Mouse (Mus musculus): ENCODE measurements around the gene Galm. TPM values are rescaled to one million over a fixed set of nuclear protein-coding genes. Genes with fewer than 3 reads are reported as not detected.
"Not testable (repeated sequence)": the region's sequence is repeated elsewhere in the genome, so short reads cannot be mapped to it uniquely, and the experiment has no call there.

Gene Galm
- total RNA-seq, 2 experiments from 2014 or later: 3.2 to 6.1 TPM

DNA sequence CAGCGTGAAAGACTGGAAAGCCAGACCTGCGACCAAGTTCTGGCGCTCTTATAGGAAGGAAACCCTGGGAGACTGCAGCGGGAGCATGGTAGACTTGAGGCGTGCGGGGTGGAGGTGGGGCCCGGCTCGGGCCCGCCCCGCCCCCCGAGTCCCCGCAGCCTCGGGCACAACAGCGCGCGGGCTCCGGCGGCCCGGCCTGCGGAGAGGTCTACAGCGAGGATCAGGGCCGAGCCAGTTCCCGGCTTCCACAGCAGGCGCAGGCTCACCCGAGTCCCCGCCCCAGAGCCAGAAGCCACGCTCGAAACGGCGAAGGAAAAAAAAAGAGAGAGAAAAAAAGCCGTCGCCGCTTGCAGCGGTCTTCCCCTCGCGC is 79.0 kb downstream of the Galm start:
- DNase-seq (ENCODE audit: low spot score in 2 of 2): peak in 1 of 2 experiments; percentile 53

DNA sequence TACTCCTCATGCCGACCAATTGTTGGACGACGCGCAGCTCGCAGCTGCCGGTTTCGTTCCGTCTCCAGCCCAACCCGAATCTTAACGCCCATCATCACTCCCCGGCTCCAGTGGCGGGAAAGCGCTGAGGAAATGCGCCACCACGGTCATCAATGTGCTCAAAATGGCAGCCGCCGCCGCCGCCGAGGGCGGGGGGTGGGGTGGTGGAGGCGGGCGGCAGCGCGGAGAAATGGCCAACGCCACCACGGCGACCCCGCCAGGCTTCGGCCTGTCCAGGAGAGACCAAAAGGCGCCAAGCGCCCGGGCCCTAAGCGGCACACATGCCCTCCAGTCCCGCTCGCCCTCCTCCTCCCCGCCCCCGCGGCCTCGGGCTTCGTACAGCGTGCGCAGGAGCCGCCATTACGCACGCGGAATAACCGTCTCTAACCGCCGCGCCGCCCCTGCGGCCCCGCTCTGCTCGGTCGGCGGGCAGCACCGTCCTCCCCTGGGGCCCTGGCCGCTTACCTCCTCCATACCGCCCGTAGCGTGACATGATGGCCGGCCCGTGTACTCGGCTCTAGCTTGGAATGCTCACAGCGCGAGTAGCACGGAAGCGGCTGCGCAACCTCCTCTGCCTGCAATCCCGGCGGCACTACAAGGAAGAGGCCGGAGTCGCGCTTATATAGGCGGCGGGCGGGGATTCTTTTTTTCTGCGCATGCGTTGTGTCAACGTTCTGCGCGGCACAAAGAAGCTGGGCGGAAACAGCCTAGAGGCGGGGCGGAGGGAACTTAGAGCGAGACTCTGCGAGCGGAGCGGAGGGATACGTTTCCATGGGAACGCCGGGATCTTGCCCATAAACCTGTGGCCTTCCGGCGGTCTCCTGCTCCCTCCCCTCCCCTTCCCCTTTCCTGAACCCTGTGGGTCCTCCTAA is 79.7 kb downstream of the Galm start, which contains the start of the genes Srsf7 and Ttc39d:
Gene Srsf7, minus strand, starts transcription at position 637 of the 911 bp plus-strand sequence.
Gene Ttc39d, plus strand, starts transcription at position 790 of the 911 bp plus-strand sequence.
- DNase-seq (ENCODE audit: low spot score in 2 of 2): peak; percentile 97 to 99

DNA sequence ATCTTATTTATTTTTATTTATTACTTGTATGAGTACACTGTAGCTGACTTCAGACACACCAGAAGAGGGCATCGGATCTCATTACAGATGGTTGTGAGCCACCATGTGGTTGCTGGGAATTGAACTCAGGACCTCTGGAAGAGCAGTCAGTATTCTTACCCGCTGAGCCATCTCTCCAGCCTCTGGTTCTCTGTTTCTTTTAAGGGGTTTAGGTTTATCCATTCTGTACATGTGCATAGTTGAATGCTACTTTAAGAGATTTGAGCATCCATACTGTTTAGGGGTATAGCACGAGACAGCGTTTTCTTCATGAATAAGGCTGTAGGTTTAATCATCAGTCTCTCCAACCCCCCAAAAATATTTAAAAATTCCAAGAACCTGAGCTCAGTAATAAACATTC is 86.7 kb downstream of the Galm start:
- DNase-seq (ENCODE audit: low spot score in 2 of 2): not testable (repeated sequence)

DNA sequence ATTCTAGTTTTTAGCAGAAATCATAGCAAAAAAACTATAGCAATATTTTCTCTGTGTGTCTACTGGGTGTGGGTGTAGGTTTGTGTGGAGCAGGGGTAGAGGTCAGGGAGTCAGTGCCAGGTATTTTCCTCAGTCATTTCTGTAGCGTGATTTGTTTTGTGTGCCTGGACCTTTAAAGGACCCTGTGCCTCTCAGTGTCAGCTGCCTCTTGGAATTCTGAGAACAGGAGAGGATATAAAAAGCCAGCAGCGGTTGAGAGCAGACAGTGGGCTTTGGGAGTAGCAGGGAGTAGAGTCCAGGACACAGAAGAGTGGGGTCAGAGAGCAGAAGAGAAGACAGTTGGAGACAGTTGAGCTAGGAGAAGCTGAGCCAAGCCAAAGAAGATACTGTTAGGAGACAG is 92.9 kb downstream of the Galm start:
- no peak for DNase-seq (ENCODE audit: low spot score in 2 of 2)

DNA sequence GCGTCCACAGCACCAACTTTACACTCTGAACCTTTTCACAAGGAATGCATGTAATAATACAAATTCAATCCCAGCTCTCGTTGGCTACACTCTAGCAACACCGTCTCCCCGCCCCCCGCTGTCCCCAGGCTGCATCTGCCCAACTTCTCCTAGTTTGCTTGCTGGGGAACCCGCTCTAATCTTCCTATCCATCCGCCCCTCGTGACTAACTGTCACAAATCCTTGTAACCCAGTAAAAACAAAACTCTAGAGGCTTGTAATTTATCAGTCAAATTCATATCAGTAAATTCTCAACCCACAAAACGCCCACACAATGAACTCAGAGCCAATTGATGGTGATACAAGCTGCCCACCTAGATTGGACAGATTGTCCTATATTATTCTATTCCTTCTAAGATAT is 93.9 kb downstream of the Galm start:
- peak in 1 of 2 experiments; percentile 32 for DNase-seq (ENCODE audit: low spot score in 2 of 2)

DNA sequence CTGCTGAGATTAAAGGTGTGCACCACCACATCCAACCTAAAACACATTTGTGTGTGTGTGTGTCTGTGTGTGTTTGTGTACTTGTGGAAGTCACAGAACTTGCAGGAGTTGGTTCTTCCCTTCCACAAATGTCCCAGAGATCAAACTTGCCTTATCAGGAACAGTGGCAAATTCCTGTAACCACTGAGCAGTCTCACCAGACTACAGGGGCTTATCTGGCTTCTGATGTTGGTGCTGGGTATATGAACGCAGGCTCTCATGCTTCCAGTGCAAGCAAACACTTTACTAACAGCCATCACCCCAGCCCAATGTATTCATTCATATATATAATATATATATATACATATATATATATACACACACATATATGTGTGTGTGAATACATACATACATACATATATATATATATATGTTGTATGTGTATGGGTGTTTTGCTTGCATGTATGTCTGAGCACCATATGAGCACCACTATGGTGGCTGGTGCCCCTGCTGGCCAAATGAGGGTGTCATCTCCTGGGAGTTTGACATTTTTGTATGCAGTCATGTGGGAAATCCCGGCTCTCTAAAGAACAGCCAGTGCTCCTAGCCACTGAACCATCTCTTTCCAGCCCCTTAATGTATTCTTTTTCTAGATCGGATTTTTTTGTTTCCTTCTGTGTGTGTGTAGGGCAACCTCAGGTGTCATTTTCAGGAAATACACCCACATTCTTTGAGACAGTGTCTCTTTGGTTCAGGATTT is 94.8 kb downstream of the Galm start:
- no peak for DNase-seq (ENCODE audit: low spot score in 2 of 2)

DNA sequence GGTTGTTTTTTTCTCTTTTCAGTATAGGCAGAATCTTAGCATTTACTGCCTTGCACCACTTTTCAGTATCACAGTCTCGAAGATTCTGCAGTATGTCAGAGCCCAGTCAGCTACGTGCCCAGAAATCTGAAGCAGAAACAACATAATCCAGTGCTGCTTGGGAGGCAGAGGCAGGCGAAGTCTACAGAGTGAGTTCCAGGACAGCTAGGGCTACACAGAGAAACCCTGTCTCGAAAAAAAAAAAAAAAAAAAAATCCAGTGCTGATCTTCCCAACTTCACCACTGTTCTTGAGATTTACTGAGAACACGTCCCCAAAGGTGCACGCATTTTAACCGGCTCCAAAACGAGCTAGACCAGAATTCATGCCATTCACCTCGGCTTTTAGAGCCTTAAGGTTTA is 96.6 kb downstream of the Galm start:
- DNase-seq (ENCODE audit: low spot score in 2 of 2): no peak

DNA sequence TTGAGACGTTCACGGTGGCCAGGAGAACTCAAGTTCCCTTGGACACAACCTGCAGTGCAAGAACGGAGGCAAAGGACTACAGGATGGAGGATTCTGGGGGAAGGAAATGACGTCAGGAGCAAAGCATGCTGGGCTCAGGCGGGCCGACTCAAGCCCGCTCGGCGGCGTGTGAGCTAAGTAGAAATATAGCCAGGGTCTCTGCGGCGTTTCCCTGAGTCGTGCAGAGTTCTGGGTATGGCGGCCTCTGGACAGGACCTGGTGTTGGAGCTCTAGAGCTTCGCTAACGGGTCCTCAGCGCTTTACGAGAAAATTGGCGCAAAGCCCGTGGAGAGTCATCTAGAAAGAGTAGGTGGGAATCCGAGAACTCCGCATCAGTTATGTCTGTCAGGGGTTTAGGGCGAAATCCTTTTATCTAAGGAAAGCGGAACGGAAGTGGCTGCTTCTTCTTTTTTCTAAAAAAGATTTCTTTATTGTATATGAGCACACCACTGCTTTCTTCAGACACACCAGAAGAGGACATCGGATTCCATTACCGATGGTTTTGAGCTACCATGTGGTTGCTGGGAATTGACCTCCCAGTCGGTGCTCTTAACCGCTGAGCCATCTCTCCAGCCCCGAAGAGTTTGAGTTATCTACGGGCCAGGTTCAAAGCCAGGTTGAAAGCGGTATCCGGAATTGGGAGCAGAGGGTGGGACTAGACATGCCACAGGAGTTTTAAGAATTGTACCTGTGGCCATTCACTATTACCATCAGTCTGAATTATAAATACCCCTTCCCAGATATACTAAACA is 97.2 kb downstream of the Galm start, which contains the start of gene Gemin6:
Gene Gemin6, plus strand, starts transcription at position 116 of the 791 bp plus-strand sequence.
- peak; percentile 83 to 94 for DNase-seq (ENCODE audit: low spot score in 2 of 2)

DNA sequence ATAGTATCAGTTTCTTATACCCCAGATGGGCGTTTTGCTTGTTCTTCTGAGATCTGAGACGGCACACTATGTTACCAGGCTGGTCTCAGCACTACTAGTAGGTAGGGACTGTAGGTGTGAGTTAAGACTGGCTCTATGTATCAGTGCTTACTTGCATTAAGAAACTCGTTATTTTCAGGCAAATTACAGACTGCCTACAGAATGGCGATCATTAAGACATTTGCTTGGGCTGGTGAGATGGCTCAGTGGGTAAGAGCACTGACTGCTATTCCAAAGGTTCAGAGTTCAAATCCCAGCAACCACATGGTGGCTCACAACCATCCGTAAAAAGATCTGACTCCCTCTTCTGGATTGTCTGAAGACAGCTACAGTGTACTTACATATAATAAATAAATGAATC is 97.9 kb downstream of the Galm start:
- DNase-seq (ENCODE audit: low spot score in 2 of 2): not testable (repeated sequence)

DNA sequence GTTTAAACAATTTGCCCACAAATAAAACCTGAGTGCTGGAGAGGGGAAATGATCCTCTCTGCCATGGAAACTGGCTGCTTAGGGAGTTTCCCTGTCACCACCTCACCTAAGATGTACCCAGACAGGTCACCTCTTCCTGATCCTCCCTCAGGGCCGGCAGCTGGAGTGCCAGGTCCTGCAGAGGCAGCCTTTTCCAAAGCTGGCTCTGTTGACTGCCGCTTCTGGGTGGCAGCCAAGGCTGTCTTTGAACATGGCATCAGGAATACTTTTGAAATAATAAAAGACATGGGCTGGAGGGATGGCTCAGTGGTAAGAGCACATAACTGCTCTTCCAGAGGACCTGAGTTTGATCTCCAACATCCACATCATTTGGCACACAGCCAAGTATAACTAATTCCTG is 102.1 kb downstream of the Galm start:
- DNase-seq (ENCODE audit: low spot score in 2 of 2): no peak

DNA sequence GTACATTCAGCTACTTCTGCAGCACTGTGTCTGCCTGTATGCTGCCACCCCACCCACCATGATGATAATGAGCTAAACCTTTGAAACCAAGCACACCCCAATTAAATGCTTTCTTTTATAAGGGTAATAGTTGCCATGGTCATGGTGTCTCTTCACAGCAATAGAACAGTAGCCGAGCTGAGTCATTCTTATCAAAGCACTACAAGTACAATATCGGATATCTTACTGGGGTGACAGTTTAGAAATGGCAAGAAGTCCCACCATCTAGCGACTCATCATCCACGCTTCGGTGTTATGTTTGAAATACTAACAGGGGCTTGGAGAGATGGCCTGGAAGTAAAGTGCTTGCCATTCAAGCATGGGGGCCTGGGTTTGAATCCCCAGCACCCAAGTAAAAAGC is 106.6 kb downstream of the Galm start:
- DNase-seq (ENCODE audit: low spot score in 2 of 2): no peak

DNA sequence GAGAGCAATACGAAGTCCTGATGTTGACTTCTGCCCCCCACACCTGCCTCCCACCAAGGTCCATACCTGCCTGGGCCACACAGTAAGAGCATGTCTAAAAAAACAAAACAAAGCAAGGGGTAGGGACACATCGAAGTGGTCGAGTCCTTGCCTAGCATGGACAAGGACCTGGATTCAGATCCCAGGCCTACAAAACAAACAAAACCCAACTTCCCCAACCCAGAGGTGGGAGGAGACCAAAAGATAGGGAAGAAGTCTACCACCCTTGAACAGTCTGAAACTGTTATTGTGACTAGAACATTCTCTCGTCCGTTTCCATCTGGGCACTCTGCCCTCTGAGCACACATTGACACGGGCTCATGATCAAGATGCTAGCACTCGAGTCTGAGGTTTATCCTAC is 107.1 kb downstream of the Galm start:
- DNase-seq (ENCODE audit: low spot score in 2 of 2): no peak

Other genes starting within 250 kb of the Galm start
- gene Atl2, start 231.3 kb upstream of the Galm start, total RNA-seq (2021): 10 to 100 TPM; 49.9 to 56.0 TPM
- 10 to 100 TPM; 59.8 to 59.9 TPM for gene Hnrnpll, start 65.1 kb upstream of the Galm start, total RNA-seq (2021)
- 100 to 1,000 TPM; 125 to 128 TPM for gene Srsf7, start 79.8 kb downstream of the Galm start, total RNA-seq (2021)
- gene Ttc39d, start 80.0 kb downstream of the Galm start, total RNA-seq (2021): under 1 TPM; 0.12 to 0.30 TPM
- 1 to 10 TPM; 6.1 to 6.4 TPM for gene Gemin6, start 97.0 kb downstream of the Galm start, total RNA-seq (2021)
- 10 to 100 TPM; 16.0 to 18.3 TPM for gene Morn2, start 162.7 kb downstream of the Galm start, total RNA-seq (2021)
- gene Dhx57, start 163.0 kb downstream of the Galm start, total RNA-seq (2021): 10 to 100 TPM; 34.4 to 34.7 TPM
- gene Arhgef33, start 179.9 kb downstream of the Galm start, total RNA-seq (2021): 1 to 10 TPM; 2.4 to 2.9 TPM
- 1 to 10 TPM; 1.7 to 1.8 TPM for gene Gm10190, start 246.1 kb downstream of the Galm start, total RNA-seq (2021)

Data from layer of hippocampus, adult 18-20 months (tissue).